Mouse (Mus musculus): Measurements from ENCODE around the gene Anxa4.

The Anxa4 gene

GRCm38 (mm10) chr6:86800467-86800866, 7.1 kb upstream of the Anxa4 start:
- DNase-seq, result no peak

- DNase-seq, result no peak
Observed at GRCm38 (mm10) chr6:86797455-86797854, 4.1 kb upstream of the Anxa4 start.

- no peak for DNase-seq
Observed at GRCm38 (mm10) chr6:86793957-86794356, 573 bp upstream of the Anxa4 start.

- no peak for DNase-seq
Observed at GRCm38 (mm10) chr6:86790351-86790943, 2.9 kb downstream of the Anxa4 start.

- DNase-seq, result no peak
Observed at GRCm38 (mm10) chr6:86788242-86788641, 5.1 kb downstream of the Anxa4 start.

GRCm38 (mm10) chr6:86786545-86786944, 6.8 kb downstream of the Anxa4 start:
- DNase-seq, result no peak

- DNase-seq, result no peak
Observed at GRCm38 (mm10) chr6:86784739-86785138, 8.6 kb downstream of the Anxa4 start.

GRCm38 (mm10) chr6:86782342-86782741, 11.0 kb downstream of the Anxa4 start:
- no peak for DNase-seq

GRCm38 (mm10) chr6:86781361-86781957, 11.9 kb downstream of the Anxa4 start:
- no peak for DNase-seq

- DNase-seq, result no peak
Observed at GRCm38 (mm10) chr6:86778910-86779594, 14.3 kb downstream of the Anxa4 start.

- DNase-seq, result no peak
Observed at GRCm38 (mm10) chr6:86777181-86777580, 16.2 kb downstream of the Anxa4 start.

GRCm38 (mm10) chr6:86776706-86777071, 16.7 kb downstream of the Anxa4 start:
- no peak for DNase-seq

- no peak for DNase-seq
Observed at GRCm38 (mm10) chr6:86776001-86776705, 17.2 kb downstream of the Anxa4 start.

- DNase-seq, result no peak
Observed at GRCm38 (mm10) chr6:86774937-86775336, 18.4 kb downstream of the Anxa4 start.

GRCm38 (mm10) chr6:86773830-86774229, 19.6 kb downstream of the Anxa4 start:
- DNase-seq, result no peak

GRCm38 (mm10) chr6:86772631-86773030, 20.8 kb downstream of the Anxa4 start:
- no peak for DNase-seq

GRCm38 (mm10) chr6:86768938-86769337, 24.4 kb downstream of the Anxa4 start:
- DNase-seq, result no peak

- no peak for DNase-seq
Observed at GRCm38 (mm10) chr6:86768186-86768776, 25.1 kb downstream of the Anxa4 start.

- DNase-seq, result no peak
Observed at GRCm38 (mm10) chr6:86767465-86767864, 25.9 kb downstream of the Anxa4 start.

- DNase-seq, result no peak
Observed at GRCm38 (mm10) chr6:86765637-86766059, 27.7 kb downstream of the Anxa4 start.

- no peak for DNase-seq
Observed at GRCm38 (mm10) chr6:86754105-86754863, 39.1 kb downstream of the Anxa4 start.

GRCm38 (mm10) chr6:86752843-86753485, 40.4 kb downstream of the Anxa4 start:
- no peak for DNase-seq
